Mouse (Mus musculus) thymus, adult 2 months (tissue): ENCODE data around the gene Gli3. TPM values are rescaled to one million over a fixed set of nuclear protein-coding genes. Genes with fewer than 3 reads are reported as not detected.

Experiments used
- DNase-seq: peaks from one replicate; pipeline ENCODE4 v3.0.0; 2021
- H3K27ac ChIP-seq: fragments of 200-500 bp; 2 replicates; pipeline ENCODE4 v1.5.1; 2012; ENCODE audit warnings: low read length, control low read depth; ENCODE audit not compliant: control insufficient read depth, insufficient read depth
- H3K27me3 ChIP-seq: fragments of 200-500 bp; 2 replicates; pipeline ENCODE4 v1.6.1; 2012; ENCODE audit warnings: mild to moderate bottlenecking, low read length, moderate library complexity, mixed read lengths; ENCODE audit not compliant: control insufficient read depth, insufficient read depth
- H3K36me3 ChIP-seq: fragments of 200-500 bp; 2 replicates; pipeline ENCODE4 v1.6.1; 2012; ENCODE audit warnings: mild to moderate bottlenecking, low read length, moderate library complexity; ENCODE audit not compliant: control insufficient read depth, insufficient read depth
- H3K4me1 ChIP-seq: fragments of 200-500 bp; replicated peaks from 2 replicates; pipeline ENCODE4 v1.6.1; 2012; ENCODE audit warnings: low read length; ENCODE audit not compliant: control insufficient read depth, insufficient read depth
- H3K4me3 ChIP-seq: fragments of 200-500 bp; 2 replicates; pipeline ENCODE4 v1.5.1; 2012; ENCODE audit warnings: mild to moderate bottlenecking, low read length, control low read depth, moderate library complexity; ENCODE audit not compliant: control insufficient read depth, insufficient read depth
- CTCF ChIP-seq: fragments of 200-500 bp; IDR thresholded peaks from 2 replicates; pipeline ENCODE4 v1.5.1; 2012; ENCODE audit warnings: mild to moderate bottlenecking, control low read depth, low read length, moderate library complexity, borderline replicate concordance; ENCODE audit not compliant: control insufficient read depth, poor library complexity, insufficient read depth; ENCODE audit errors: extremely low read depth
- POLR2A ChIP-seq: fragments of 200-500 bp; IDR thresholded peaks from 2 replicates; pipeline ENCODE4 v1.6.1; 2012; ENCODE audit warnings: mild to moderate bottlenecking, low read length, control low read depth, moderate library complexity; ENCODE audit not compliant: control insufficient read depth, poor library complexity, insufficient read depth; ENCODE audit errors: extremely low read depth
- WGBS: fragments of 180-500 bp; shearing (Covaris S2); methylation state at CpG from one replicate; pipeline ENCODE4 v1.1.7; 2018; 5-methylcytosine and 5-hydroxymethylcytosine counted together
- polyA plus RNA-seq: library from polyadenylated mRNA; depleted of rRNA; stranded (reverse); fragments of >200 nt; gene quantifications from 2 replicates; pipeline ENCODE4 v1.2.3, GENCODE M21; 2012

Gli3 gene
- polyA plus RNA-seq, 1 experiment = 2.3 TPM

DNA sequence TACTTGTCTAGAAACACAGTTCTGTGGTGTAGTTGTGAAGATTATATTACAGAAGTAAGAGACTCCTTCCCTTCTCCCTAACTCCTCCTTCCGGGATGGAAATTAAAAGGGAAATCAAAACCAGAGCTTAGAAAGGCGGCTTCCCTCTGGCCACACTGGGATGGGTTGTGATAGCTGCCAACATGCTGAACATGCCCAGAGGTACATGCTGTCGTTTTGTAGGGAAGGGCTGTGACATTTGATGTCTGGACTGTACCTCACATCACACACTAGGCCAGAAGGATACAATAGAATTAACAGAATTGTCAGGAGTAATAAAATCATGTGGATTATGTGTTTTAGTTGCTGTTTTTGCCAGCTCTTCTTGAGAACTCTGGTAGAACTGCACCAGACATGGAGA lies 68.5 kb downstream of the Gli3 start:
- DNase-seq = no peak
- 83% methylated on average over 3 of the region's 3 CpGs for WGBS
- no peaks in the 10 kb centered on the region for H3K4me1 ChIP-seq
- H3K27ac ChIP-seq = no peak overlapping the region
- TF ChIP-seq POLR2A (no peak), CTCF (no peak)
- no peaks in the 10 kb centered on the region for H3K36me3 ChIP-seq
- H3K27me3 ChIP-seq = no peaks in the 10 kb centered on the region
- H3K4me3 ChIP-seq = no peak overlapping the region

DNA sequence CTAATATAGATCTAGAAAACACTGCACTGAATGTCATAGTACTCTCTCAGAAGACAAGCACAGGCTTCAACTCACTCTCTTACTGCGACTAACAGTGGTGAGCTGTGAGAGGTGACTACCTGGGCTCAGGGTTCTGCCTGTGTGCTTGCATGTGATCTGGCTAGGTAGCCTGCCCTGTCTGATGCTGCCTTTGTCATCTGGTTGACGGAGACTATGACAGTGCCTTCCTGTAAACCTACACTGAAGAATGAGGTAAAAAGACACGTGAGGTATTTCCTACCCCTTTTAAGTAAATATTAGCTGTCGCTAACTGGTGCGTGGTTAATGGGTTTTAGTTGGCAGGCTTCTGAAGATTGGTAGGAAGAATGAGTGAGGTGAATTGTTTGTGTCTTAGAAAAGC lies 74.2 kb downstream of the Gli3 start:
- H3K4me1 ChIP-seq = no peaks in the 10 kb centered on the region
- DNase-seq = no peak
- TF ChIP-seq CTCF (no peak), POLR2A (no peak)
- H3K27ac ChIP-seq = no peak overlapping the region
- no peak overlapping the region for H3K4me3 ChIP-seq
- 87% methylated on average over 5 of the region's 5 CpGs for WGBS
- H3K27me3 ChIP-seq = no peaks in the 10 kb centered on the region
- no peaks in the 10 kb centered on the region for H3K36me3 ChIP-seq

DNA sequence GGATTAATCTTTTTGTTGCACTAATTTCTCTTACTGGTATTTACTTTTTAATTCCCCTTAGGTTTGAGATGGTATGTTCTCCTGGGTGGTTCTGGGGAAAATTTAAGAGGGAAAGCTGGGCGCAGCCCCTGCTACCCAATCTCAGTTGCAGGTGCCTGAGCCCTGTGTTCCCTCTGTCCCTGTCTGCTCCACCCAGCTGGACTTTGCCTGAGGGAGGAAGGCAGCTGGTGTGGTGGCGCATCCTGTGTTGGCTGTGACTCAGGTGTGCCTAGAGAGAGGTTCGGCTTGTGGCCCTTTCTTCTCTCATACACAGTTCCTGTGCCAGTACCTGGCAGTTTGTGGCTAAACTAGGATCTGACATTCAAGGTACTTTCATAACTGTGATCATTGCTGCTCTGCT lies 74.6 kb downstream of the Gli3 start:
- 77% methylated on average over 3 of the region's 3 CpGs for WGBS
- no peak overlapping the region for H3K4me3 ChIP-seq
- H3K4me1 ChIP-seq = no peaks in the 10 kb centered on the region
- TF ChIP-seq CTCF = no peak
- no peaks in the 10 kb centered on the region for H3K27me3 ChIP-seq
- H3K36me3 ChIP-seq = no peaks in the 10 kb centered on the region
- DNase-seq = no peak
- H3K27ac ChIP-seq = no peak overlapping the region

DNA sequence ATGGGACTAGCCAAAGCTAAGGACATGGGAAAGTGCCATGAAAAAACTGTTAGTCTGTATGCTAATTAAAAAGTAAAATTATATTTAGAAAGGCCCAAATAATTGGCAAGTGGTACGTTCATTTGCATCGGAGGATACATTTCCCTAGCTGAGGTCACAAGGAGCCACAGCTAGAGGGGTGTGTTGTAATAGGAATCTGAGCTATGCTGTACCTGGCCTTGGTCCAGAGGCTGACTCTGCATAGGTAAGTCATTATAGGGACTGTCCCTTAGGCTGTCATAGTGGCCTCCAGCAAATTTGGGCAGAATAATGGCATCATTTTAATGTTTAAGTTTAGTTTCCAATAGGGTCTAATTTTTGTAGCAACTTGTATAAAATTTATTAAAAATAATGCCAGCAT lies 75.4 kb downstream of the Gli3 start:
- Histone ChIP-seq H3K27ac (no peak overlapping the region), H3K36me3 (no peaks in the 10 kb centered on the region), H3K4me1 (no peaks in the 10 kb centered on the region), H3K4me3 (no peak overlapping the region), H3K27me3 (no peaks in the 10 kb centered on the region)
- TF ChIP-seq CTCF = no peak
- no peak for TF ChIP-seq POLR2A
- DNase-seq = no peak
- 88% methylated on average over 2 of the region's 2 CpGs for WGBS

DNA sequence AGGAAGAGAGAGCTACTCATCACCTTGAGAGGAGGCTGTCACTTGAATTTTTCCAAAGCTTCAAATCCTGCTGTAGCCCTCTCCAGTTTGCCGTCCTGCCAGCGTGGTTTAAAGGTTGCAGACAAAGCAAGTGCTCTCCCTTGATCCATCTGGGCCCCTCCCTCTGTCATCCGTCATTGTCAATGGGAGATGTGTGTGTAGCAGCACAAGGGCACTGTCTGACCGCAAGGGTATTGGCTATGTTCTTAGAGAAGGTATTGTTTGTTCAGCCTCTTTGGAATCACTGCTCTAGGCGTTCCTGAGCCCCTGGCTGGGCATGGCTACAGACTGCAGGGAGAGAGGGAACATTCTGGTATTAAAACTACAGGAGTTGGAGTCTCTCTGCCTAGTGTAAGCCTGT lies 79.0 kb downstream of the Gli3 start:
- TF ChIP-seq CTCF (no peak), POLR2A (no peak)
- no peak overlapping the region for H3K27ac ChIP-seq
- H3K4me3 ChIP-seq = no peak overlapping the region
- no peaks in the 10 kb centered on the region for H3K27me3 ChIP-seq
- DNase-seq = no peak
- H3K4me1 ChIP-seq = no peaks in the 10 kb centered on the region
- H3K36me3 ChIP-seq = no peaks in the 10 kb centered on the region
- WGBS = 84% methylated on average over 5 of the region's 5 CpGs

DNA sequence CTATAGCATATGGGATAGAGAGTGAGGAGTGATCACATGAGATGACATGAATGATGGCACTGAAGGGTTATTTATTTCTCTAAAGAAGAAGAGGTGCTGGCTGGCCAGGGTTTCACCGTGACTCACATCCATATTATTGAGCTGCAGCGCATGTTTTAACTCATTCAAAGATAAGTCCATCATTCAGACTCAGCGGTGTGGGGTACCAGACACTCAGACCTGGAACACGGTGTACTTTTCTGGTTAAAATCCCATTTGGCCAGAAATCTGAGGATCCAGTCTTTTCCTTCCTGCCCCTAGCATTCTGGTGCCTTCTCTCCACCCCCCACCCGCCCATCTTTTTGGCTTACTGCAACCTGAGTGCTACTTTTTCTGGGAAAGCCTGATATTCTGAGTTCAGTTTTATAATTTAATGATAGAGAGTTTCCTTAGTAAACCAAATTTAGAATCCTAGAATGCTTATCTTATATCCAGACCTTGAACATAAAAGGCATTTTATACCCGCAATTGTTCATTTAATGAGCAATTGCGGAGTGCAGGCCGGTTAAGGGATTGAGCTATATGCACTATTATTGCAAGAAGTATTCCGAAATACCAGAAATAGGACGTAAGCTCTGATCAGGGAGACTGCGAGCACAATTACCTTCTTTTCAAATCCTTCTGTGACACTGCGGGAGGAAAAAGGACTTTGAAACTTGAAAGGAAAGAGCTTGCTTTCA lies 80.3 kb downstream of the Gli3 start:
- Histone ChIP-seq H3K4me1 (no peaks in the 10 kb centered on the region), H3K4me3 (no peak overlapping the region), H3K36me3 (no peaks in the 10 kb centered on the region), H3K27me3 (no peaks in the 10 kb centered on the region), H3K27ac (no peak overlapping the region)
- no peak for DNase-seq
- no peak for TF ChIP-seq POLR2A
- TF ChIP-seq CTCF = no peak
- WGBS = 92% methylated on average over 12 of the region's 12 CpGs
